Mouse (Mus musculus) forebrain, embryonic 12.5 days (tissue): Measurements from ENCODE around the gene Prrc2c. TPM values are rescaled to one million over a fixed set of nuclear protein-coding genes. Genes with fewer than 3 reads are reported as not detected.
A peak's percentile ranks its signal among the peaks of the same experiment; 100 is the strongest.
"Not testable (repeated sequence)": the region's sequence is repeated elsewhere in the genome, so short reads cannot be mapped to it uniquely, and the experiment has no call there.

Experiments used
- ATAC-seq: fragments of 200-750 bp; cut with Nextera tagmentation; 2 replicates; pipeline ENCODE4 v1.8.0; 2017; ENCODE audit warnings: moderate TSS enrichment; ENCODE audit not compliant: low FRiP score
- H3K27ac ChIP-seq: fragments of 300-500 bp; sonication (generic); 2 replicates; pipeline ENCODE4 v1.5.1; 2016; ENCODE audit warnings: mild to moderate bottlenecking
- H3K27me3 ChIP-seq: fragments of 300-500 bp; sonication (generic); 2 replicates; pipeline ENCODE4 v1.6.1; 2016; ENCODE audit warnings: mild to moderate bottlenecking
- H3K36me3 ChIP-seq: fragments of 300-500 bp; sonication (generic); replicated peaks from 2 replicates; pipeline ENCODE4 v1.6.1; 2016; ENCODE audit warnings: mild to moderate bottlenecking
- H3K4me1 ChIP-seq: fragments of 300-500 bp; sonication (generic); 2 replicates; pipeline ENCODE4 v1.6.1; 2016
- H3K4me2 ChIP-seq: fragments of 300-500 bp; sonication (generic); 2 replicates; pipeline ENCODE4 v1.6.1; 2016; ENCODE audit warnings: mild to moderate bottlenecking, moderate library complexity
- H3K4me3 ChIP-seq: fragments of 300-500 bp; sonication (generic); replicated peaks from 2 replicates; pipeline ENCODE4 v1.5.1; 2016; ENCODE audit warnings: mild to moderate bottlenecking
- H3K9ac ChIP-seq: fragments of 300-500 bp; sonication (generic); 2 replicates; pipeline ENCODE4 v1.6.1; 2016; ENCODE audit warnings: mild to moderate bottlenecking
- H3K9me3 ChIP-seq: fragments of 300-500 bp; sonication (generic); 2 replicates; pipeline ENCODE4 v1.6.1; 2016
- WGBS: fragments of 180-500 bp; shearing (Covaris S2); methylation state at CpG from one replicate; pipeline ENCODE4 v1.1.7; 2016; 5-methylcytosine and 5-hydroxymethylcytosine counted together
- polyA plus RNA-seq: library from polyadenylated mRNA; unstranded; fragments of >200 nt; fragmentation: Nextera tagmentation; extraction: Ambion mirVana; gene quantifications from 2 replicates; pipeline ENCODE4 v1.2.1, GENCODE M21; 2016

Prrc2c gene
- polyA plus RNA-seq, 1 experiment from 2014 or later = 169 TPM

DNA sequence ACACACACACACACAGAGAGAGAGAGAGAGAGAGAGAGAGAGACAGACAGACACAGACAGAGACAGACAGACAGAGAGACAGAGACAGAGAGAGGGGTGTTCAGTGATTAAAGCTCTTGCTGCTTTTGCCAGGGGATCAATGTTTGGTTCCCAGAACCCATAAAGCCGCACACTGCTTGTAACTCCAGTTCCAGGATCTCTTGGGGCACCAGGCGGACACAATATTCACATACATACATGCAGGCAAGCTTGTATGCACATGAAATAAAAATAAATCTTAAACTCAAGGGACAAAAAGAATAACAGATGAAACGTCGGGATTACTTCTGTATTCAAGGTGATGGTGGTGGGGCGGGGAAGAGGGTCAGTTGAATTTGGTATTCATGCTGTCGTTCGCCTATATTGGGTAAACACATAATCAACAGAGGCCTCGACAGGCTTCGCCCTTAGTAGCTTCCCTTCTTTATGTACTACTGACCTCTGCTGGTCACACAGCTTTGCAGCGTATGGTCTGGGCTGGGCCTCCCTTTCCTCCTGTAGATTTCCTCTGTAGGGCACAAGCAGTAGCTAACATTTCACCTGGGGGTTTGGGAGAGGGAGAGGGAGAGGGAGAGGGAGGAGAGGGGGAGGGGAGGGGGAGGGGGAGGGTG is 75.4 kb downstream of the Prrc2c start:
- peak overlapping the region; percentile 55 for H3K4me2 ChIP-seq
- peaks cover 7% of the 10 kb centered on the region for H3K4me1 ChIP-seq
- H3K4me3 ChIP-seq = peak overlapping the region; percentile 25
- H3K36me3 ChIP-seq = peaks cover 7% of the 10 kb centered on the region; the same call in 1 of the 2 replicates
- H3K9me3 ChIP-seq = no peaks in the 10 kb centered on the region
- no peaks in the 10 kb centered on the region for H3K27me3 ChIP-seq
- 18% methylated on average over 10 of the region's 10 CpGs for WGBS
- H3K9ac ChIP-seq = no peak overlapping the region
- ATAC-seq = peak; percentile 95
- H3K27ac ChIP-seq = no peak overlapping the region

- Histone ChIP-seq H3K4me3 (no peak overlapping the region), H3K4me2 (no peak overlapping the region), H3K9me3 (no peaks in the 10 kb centered on the region), H3K36me3 (no peaks in the 10 kb centered on the region), H3K27me3 (no peaks in the 10 kb centered on the region), H3K27ac (no peak overlapping the region), H3K9ac (no peak overlapping the region), H3K4me1 (peaks cover under 1% of the 10 kb centered on the region; the same call in 1 of the 2 replicates)
- no peak for ATAC-seq
- 87% methylated on average over 11 of the region's 11 CpGs for WGBS
Measured at GRCm38 (mm10) chr1:162660276-162660860, 80.0 kb downstream of the Prrc2c start.

DNA sequence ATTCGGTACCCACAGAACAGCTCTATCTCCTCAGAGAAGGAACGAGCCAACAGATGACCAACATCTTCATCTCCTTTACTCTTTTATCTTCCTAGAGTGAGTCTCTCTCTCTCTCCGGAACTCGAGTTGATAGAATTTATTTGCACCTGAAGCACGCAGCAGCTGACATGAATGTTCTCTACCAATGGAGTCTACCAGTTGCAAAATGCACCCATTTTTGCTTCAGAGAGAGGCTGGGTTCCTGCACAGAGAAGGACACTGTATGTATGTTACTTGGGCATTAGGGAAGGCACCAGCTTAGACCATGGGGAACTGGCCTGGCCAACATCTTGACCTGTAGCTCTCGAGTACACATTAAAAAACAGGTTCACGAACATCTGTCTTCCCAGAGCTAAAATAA is 82.2 kb downstream of the Prrc2c start, which contains the start of gene Myocos:
Gene Myocos (minus strand): TSS at position 101 of the 400 bp plus-strand sequence.
- WGBS = 89% methylated on average over 7 of the region's 7 CpGs
- H3K9me3 ChIP-seq = no peaks in the 10 kb centered on the region
- H3K27ac ChIP-seq = no peak within 1 kb of the TSS
- no peak within 1 kb of the TSS for H3K9ac ChIP-seq
- H3K27me3 ChIP-seq = no peaks in the 10 kb centered on the region
- no peak for ATAC-seq
- H3K4me1 ChIP-seq = no peaks in the 10 kb centered on the region
- no peak within 1 kb of the TSS for H3K4me3 ChIP-seq
- H3K36me3 ChIP-seq = no peaks in the 10 kb centered on the region
- no peak within 1 kb of the TSS for H3K4me2 ChIP-seq

GRCm38 (mm10) chr1:162648416-162648815 is 91.9 kb downstream of the Prrc2c start:
- no peaks in the 10 kb centered on the region for H3K27me3 ChIP-seq
- no peak overlapping the region for H3K9ac ChIP-seq
- H3K27ac ChIP-seq = no peak overlapping the region
- 94% methylated on average over 14 of the region's 14 CpGs for WGBS
- no peaks in the 10 kb centered on the region for H3K36me3 ChIP-seq
- no peak for ATAC-seq
- H3K4me2 ChIP-seq = no peak overlapping the region
- no peaks in the 10 kb centered on the region for H3K4me1 ChIP-seq
- no peaks in the 10 kb centered on the region for H3K9me3 ChIP-seq
- H3K4me3 ChIP-seq = no peak overlapping the region

- no peak overlapping the region for H3K9ac ChIP-seq
- 87% methylated on average over 10 of the region's 10 CpGs for WGBS
- H3K4me3 ChIP-seq = no peak overlapping the region
- H3K36me3 ChIP-seq = no peaks in the 10 kb centered on the region
- H3K27ac ChIP-seq = no peak overlapping the region
- ATAC-seq = no peak
- no peaks in the 10 kb centered on the region for H3K27me3 ChIP-seq
- no peak overlapping the region for H3K4me2 ChIP-seq
- H3K4me1 ChIP-seq = no peaks in the 10 kb centered on the region
- no peaks in the 10 kb centered on the region for H3K9me3 ChIP-seq
Measured at GRCm38 (mm10) chr1:162646083-162646686, 94.2 kb downstream of the Prrc2c start.

GRCm38 (mm10) chr1:162643752-162644151 is 96.6 kb downstream of the Prrc2c start:
- H3K27me3 ChIP-seq = no peaks in the 10 kb centered on the region
- no peak overlapping the region for H3K9ac ChIP-seq
- H3K36me3 ChIP-seq = no peaks in the 10 kb centered on the region
- H3K4me2 ChIP-seq = no peak overlapping the region
- WGBS = 36% methylated on average over 4 of the region's 4 CpGs
- no peak overlapping the region for H3K4me3 ChIP-seq
- no peaks in the 10 kb centered on the region for H3K4me1 ChIP-seq
- no peak overlapping the region for H3K27ac ChIP-seq
- no peak for ATAC-seq
- no peaks in the 10 kb centered on the region for H3K9me3 ChIP-seq

DNA sequence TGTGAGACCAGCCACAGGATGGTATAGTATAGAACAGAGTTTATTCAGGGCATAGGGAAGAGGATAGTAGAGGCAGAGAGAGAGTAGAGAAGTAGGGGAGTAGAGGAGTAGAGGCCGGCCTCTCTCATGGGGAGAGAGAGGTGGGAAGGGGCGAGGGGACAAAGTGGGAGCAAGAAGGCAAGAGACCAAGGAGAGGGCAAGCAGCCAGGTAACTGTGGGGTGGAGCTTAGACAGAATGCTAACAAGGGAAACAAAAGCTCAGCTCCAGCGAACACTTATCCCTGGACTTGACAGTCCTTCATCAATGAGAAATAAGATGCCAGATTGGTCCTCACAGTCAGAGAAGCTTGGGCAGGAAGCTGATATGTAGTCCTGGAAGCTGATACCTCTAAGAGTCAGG is 97.8 kb downstream of the Prrc2c start:
- Histone ChIP-seq H3K9ac (no peak overlapping the region), H3K4me2 (no peak overlapping the region), H3K27me3 (no peaks in the 10 kb centered on the region), H3K9me3 (no peaks in the 10 kb centered on the region), H3K4me3 (no peak overlapping the region), H3K36me3 (no peaks in the 10 kb centered on the region), H3K27ac (no peak overlapping the region), H3K4me1 (no peaks in the 10 kb centered on the region)
- no peak for ATAC-seq
- 73% methylated on average over 3 of the region's 3 CpGs for WGBS

DNA sequence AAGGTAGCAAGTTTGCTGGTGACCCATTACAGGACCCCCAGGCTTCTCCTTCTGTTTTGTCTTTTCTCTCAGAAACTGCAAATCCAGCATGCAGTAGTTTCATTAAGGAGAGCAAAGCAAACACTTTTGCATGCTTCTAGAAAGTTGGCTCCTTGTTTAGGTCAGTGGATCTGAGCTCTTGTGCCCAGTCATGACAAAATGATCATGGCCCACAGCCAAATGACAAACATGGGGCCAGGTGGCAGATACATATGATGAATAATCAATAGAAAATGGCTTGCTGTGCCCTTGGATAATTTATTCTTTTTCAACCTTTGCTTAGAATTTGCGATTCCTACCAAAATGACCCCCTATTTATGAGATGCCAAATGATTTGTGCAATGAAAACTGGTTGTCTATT is 100.5 kb downstream of the Prrc2c start:
- Histone ChIP-seq H3K27me3 (no peaks in the 10 kb centered on the region), H3K9me3 (no peaks in the 10 kb centered on the region), H3K4me2 (no peak overlapping the region), H3K27ac (no peak overlapping the region), H3K9ac (no peak overlapping the region), H3K36me3 (no peaks in the 10 kb centered on the region), H3K4me3 (no peak overlapping the region), H3K4me1 (no peaks in the 10 kb centered on the region)
- 90% methylated on average over 1 of the region's 1 CpGs for WGBS
- no peak for ATAC-seq

DNA sequence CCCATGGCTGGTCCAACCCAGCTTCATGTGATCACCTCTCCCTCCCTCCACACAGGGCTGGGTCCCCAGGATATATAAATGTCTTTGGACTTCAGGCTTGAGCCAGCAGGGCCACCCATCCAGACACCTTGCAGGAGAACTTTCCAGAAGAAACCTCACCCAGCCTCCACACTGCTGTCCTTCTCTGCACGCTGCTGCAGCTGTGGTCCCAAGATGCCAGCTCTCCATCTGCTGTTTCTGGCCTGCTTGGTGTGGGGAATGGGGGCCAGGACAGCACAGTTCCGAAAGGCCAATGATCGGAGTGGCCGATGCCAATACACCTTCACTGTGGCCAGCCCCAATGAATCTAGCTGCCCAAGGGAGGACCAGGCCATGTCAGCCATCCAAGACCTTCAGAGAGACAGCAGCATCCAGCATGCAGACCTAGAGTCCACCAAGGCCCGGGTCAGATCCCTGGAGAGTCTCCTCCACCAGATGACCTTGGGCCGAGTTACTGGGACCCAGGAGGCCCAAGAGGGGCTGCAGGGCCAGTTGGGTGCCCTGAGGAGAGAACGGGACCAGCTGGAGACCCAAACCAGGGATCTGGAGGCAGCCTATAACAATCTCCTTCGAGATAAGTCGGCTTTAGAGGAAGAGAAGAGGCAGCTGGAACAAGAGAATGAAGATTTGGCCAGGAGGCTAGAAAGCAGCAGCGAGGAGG is 101.2 kb downstream of the Prrc2c start, which contains the start of gene Myoc:
Gene Myoc (plus strand): TSS at position 105 of the 700 bp plus-strand sequence.
- Histone ChIP-seq H3K4me1 (no peaks in the 10 kb centered on the region), H3K4me2 (no peak within 1 kb of the TSS), H3K9me3 (no peaks in the 10 kb centered on the region), H3K36me3 (no peaks in the 10 kb centered on the region), H3K27me3 (no peaks in the 10 kb centered on the region), H3K9ac (no peak within 1 kb of the TSS), H3K27ac (no peak within 1 kb of the TSS), H3K4me3 (no peak within 1 kb of the TSS)
- 88% methylated on average over 10 of the region's 10 CpGs for WGBS
- ATAC-seq = no peak

GRCm38 (mm10) chr1:162638535-162638934 is 101.8 kb downstream of the Prrc2c start:
- Histone ChIP-seq H3K36me3 (no peaks in the 10 kb centered on the region), H3K27ac (no peak overlapping the region), H3K4me3 (no peak overlapping the region), H3K27me3 (no peaks in the 10 kb centered on the region), H3K9me3 (no peaks in the 10 kb centered on the region), H3K4me1 (no peaks in the 10 kb centered on the region), H3K4me2 (no peak overlapping the region), H3K9ac (no peak overlapping the region)
- ATAC-seq = no peak
- 92% methylated on average over 4 of the region's 4 CpGs for WGBS

GRCm38 (mm10) chr1:162636516-162636915 is 103.8 kb downstream of the Prrc2c start:
- Histone ChIP-seq H3K4me2 (no peak overlapping the region), H3K9ac (no peak overlapping the region), H3K4me3 (no peak overlapping the region), H3K27ac (no peak overlapping the region), H3K9me3 (0 out of 2 replicates have a peak, but pooled peaks cover 4% of the 10 kb centered on the region), H3K27me3 (no peaks in the 10 kb centered on the region), H3K4me1 (no peaks in the 10 kb centered on the region), H3K36me3 (no peaks in the 10 kb centered on the region)
- 74% methylated on average over 3 of the region's 3 CpGs for WGBS
- no peak for ATAC-seq

GRCm38 (mm10) chr1:162635291-162635931 is 104.9 kb downstream of the Prrc2c start:
- H3K4me3 ChIP-seq, H3K4me1 ChIP-seq, H3K9me3 ChIP-seq, H3K4me2 ChIP-seq, ATAC-seq, H3K9ac ChIP-seq, H3K27me3 ChIP-seq, H3K27ac ChIP-seq, H3K36me3 ChIP-seq: not testable (repeated sequence)
- 71% methylated on average over 1 of the region's 1 CpGs for WGBS
